Mouse (Mus musculus) ES-E14 (cell line): ENCODE results near the gene Mamdc2.

Experiments used
- HCFC1 ChIP-seq: IDR thresholded peaks from 2 replicates; pipeline ENCODE4 v1.6.1; 2012; ENCODE audit warnings: low read length, inconsistent platforms, borderline replicate concordance; ENCODE audit not compliant: insufficient read depth
- ZNF384 ChIP-seq: IDR thresholded peaks from 2 replicates; pipeline ENCODE4 v1.6.1; 2012; ENCODE audit warnings: low read depth, low read length, inconsistent platforms

GRCm38 (mm10) chr19:23349930-23350329 lies 98.3 kb downstream of the Mamdc2 start:
- TF ChIP-seq ZNF384 = no peak
- TF ChIP-seq HCFC1 = no peak
